Mouse (Mus musculus) spleen, adult 18-20 months (tissue): ENCODE measurements around the gene Ppp6r3.
"Not testable (repeated sequence)": the region's sequence is repeated elsewhere in the genome, so short reads cannot be mapped to it uniquely, and the experiment has no call there.

ENCODE experiments used
- DNase-seq, 2 experiments: peaks; one replicate each; pipeline ENCODE4 v3.0.0; 2022; ENCODE audit warnings: mixed read lengths in 2 of 2

Ppp6r3 gene

GRCm38 (mm10) chr19:3574593-3575094 is 905 bp downstream of the Ppp6r3 start:
- no peak for DNase-seq

DNA sequence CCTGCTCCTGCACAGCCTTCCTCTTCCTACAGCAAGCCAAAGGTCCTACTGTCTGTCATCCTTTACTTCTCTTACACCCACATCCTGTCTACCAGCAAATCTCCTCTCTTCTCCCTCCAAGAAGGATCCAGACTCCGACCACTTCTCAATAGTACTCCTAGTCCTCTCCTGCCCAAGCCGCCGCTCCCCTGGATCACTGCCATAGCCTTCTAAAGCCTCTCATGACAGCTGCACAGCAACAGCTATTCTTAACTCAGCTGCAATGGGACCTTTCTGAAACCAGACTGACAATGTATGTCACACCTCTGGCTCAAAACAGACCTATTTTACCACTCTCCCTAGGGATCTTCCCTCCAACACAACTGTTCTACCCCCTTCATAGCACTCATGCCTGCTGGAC is 11.2 kb downstream of the Ppp6r3 start:
- no peak for DNase-seq

- DNase-seq = no peak
These were observed 12.8 kb downstream of the Ppp6r3 start for GRCm38 (mm10) chr19:3562752-3563151.

GRCm38 (mm10) chr19:3562298-3562697 is 13.3 kb downstream of the Ppp6r3 start:
- DNase-seq = no peak

- DNase-seq = no peak
These were observed 19.3 kb downstream of the Ppp6r3 start for GRCm38 (mm10) chr19:3556169-3556827.

DNA sequence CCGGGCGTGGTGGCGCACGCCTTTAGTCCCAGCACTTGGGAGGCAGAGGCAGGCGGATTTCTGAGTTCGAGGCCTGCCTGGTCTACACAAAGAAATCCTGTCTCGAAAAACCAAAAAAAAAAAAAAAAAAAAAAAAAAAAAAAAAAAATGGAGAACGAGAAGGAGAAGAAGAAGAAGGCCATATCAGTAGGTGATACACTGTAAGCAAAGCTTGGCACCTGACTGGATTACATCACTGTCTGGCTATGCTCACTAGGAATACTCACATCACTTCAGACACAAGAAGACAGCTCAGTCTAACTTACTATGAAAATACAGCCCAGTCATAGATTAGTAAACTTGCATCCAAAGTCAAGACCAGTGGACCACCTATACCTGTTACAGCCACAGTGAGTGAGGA is 20.8 kb downstream of the Ppp6r3 start:
- no peak for DNase-seq

GRCm38 (mm10) chr19:3551573-3552159 is 23.9 kb downstream of the Ppp6r3 start:
- no peak for DNase-seq

GRCm38 (mm10) chr19:3550101-3550500 is 25.4 kb downstream of the Ppp6r3 start:
- DNase-seq = no peak

- no peak for DNase-seq
These were observed 26.3 kb downstream of the Ppp6r3 start for GRCm38 (mm10) chr19:3549263-3549662.

DNA sequence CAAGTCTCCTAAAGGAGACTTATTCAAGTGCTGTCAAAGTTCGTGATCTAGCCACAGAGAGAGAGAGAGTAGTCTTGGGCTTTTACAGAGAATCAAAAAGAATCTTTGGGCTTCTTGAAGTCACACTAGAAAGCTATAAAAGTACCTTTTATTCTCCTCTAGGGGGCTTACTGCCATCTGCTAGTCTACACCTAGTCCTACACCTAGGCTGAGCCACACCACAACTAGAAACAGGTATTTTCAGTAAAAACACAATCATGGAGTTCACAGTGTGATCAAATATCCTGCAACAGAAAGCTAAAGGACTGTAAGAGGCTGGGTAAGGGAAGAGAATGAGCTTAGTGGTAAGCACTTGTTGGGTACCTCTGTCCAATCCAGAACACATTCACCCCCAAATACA is 27.2 kb downstream of the Ppp6r3 start:
- DNase-seq = no peak

DNA sequence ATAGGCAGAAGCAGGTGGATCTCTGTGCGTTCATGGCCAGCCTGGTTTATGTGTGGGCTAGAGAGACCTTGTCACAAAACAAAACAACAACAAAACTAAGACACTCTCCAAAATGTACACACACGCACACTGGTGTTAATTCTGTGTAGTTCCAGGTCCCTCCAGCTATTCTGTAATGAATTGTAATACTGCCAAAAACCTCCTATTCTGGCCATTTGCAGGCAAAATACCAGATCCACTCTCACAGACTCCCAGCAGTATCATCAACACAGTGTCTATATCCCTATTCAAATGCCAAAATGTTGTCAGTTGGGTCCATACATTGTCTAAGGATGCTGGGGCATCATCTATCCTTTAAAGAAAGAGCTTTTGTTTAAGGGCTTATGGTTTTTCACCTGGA is 30.6 kb downstream of the Ppp6r3 start:
- DNase-seq = no peak

DNA sequence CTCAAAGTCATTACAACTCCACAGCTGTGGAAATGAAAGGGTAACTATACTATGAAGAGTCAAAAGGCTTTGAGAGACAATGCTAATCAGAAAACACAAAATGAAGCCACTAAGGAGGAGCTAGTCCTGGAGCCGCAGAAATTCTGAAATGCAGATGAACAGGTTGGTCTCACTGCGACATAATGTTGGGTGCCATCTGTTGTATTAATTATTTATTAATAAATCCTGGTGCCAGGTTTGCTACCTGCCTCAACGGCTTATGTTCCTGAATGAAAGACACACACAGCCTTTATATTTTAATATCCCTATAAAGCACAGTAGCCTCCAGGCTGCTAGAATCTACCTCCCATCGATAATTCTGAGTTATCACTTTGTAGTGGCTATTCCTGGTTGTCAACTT is 33.0 kb downstream of the Ppp6r3 start:
- DNase-seq = no peak

DNA sequence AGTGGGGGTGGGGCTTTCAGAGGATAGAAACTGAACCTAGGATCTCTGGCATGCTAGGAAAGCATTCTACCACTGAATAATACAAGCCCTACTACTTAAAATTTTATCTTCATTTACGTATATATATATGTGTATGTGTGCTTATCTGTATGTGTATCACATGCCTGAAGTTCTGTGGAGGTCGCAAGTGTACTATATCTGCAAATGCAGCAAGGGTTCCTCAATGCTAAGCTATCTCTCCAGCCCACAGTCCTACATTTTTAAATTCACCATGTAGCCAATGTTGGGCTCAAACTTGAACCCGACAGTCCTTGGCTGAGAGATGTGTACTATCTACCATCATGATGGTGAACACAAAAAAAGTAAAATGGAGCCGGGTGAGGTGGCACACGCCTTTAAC is 34.6 kb downstream of the Ppp6r3 start:
- DNase-seq = no peak

GRCm38 (mm10) chr19:3540254-3540653 is 35.3 kb downstream of the Ppp6r3 start:
- DNase-seq = no peak

- no peak for DNase-seq
These were observed 36.1 kb downstream of the Ppp6r3 start for GRCm38 (mm10) chr19:3539456-3539855.

DNA sequence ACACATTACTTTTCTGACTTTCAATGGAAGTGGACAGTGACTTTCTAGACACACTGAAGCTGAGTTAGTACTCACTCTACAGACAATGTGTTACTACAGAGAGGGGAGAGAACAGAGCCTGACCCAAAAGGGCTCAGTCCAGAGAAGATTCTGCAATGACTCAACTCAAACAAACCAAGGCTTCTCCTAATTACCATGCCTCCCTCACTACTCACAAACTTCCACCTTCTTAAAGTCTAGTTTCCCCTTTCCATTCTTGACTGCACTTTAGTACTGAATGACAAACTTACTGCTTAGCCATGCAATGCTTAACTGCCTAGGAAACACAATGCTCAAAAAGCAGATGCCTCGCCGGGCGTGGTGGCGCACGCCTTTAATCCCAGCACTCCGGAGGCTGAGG is 37.9 kb downstream of the Ppp6r3 start:
- DNase-seq = no peak

DNA sequence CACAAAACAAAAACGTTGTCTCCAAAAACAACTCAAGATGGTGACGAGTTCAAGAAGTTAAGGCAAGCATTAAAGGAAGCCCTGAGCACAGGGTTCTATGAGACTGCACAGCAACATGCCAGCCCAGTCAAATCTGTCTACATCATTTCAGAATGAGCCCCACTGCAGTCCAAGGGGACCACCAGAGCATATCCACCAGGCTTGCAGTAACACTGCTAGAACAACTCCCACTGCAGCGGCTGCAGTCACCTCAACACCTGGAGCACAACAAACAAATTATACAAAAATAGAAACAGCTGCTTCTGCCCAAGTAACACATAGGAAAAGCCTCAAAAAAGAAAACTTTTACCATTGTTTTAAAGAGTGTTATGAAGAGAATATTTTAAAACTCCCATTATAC is 40.6 kb downstream of the Ppp6r3 start:
- DNase-seq = no peak

GRCm38 (mm10) chr19:3533266-3533966 is 42.1 kb downstream of the Ppp6r3 start:
- DNase-seq = not testable (repeated sequence)

DNA sequence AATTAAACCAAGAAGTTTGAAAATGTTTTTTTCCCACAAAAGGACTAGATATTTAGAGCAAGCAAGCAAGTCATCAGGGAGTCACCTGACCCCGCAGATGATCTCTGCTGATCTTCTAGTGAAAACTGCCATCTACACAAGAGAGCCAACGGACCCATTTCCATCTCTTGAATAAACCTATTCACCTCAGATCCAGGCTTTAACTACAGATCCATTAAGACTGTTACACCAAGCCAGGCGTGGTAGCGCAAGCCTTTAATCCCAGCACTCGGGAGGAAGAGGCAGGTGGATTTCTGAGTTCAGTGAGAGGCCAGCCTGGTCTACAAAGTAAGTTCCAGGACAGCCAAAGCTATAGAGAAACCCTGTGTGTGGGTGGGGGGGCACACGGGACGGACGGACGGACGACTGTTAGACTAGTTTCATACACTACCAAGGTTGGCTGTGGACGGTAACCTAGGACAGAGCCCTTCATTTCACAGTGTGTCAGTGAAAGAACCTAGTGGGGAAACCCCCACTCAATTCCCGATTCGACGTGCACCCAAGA is 42.8 kb downstream of the Ppp6r3 start:
- no peak for DNase-seq

GRCm38 (mm10) chr19:3529781-3530180 is 45.8 kb downstream of the Ppp6r3 start:
- no peak for DNase-seq

GRCm38 (mm10) chr19:3528646-3529045 is 46.9 kb downstream of the Ppp6r3 start:
- DNase-seq = no peak

GRCm38 (mm10) chr19:3527531-3527930 is 48.0 kb downstream of the Ppp6r3 start:
- DNase-seq = no peak

DNA sequence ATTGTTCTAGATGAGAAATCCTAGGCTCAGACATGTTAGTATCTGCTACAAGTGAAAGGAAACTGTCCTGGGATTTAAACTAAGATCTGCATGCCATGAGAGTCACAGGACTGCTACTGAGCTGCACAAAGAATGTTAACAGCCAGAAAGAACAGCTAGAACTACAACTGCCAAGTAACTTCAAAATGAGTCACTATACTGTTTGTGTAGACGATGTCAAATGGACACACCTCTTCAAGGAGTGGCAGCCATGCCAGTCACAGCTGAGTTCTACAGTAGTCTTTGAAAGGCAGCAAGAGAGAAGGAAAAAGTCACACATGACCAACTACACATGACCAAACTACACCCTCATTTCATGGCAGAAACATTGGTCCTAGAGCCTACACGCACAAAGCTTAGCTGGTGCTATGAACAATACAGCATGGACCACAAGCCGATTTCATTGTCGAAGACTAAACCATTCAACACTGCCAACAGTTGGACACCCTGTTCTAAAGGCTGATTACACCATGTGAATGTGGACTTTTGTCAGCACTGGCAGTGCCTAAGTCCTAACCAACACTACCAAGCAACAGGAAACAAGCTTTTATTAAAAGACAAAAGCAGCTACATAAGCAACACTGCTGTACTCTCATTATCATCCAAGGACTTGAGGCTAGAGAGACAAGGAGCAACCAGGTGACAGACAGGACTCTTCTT is 55.9 kb downstream of the Ppp6r3 start:
- no peak for DNase-seq
